Mouse (Mus musculus): Measurements from ENCODE around the gene Polr2l.

DNA sequence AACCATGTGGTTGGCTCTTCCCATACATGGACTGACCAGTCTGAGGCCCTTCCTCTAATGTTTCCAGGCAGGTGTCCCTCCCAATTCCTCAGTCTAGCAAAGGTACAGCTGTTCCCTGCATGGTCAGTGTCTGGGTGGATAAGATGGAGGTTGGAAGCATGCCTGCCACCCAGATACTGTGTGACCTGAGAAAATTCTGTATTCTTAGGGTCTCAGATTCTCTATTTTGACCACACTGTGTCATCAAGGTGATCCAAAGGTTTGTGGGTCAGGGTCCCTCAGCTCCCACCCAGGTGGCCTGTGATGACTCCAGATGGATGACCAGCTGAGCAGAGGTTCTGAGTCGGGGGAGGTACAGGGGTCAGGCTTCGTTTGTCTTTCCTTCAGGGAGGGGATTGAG is 10.3 kb upstream of the Polr2l start:
- no peak for TF ChIP-seq CTCF (IDR thresholded peaks at IDR 0.05; ENCODE audit: borderline replicate concordance, insufficient read depth, low read depth, low read length)
- TF ChIP-seq POLR2A (IDR thresholded peaks at IDR 0.05; ENCODE audit: borderline replicate concordance, insufficient read depth, low read length), result no peak

Measured in cerebellum, adult 2 months (tissue).